Mouse (Mus musculus) CH12.LX (cell line): ENCODE data around the gene Rufy1. TPM values are rescaled to one million over a fixed set of nuclear protein-coding genes. Genes with fewer than 3 reads are reported as not detected.
A peak's percentile ranks its signal among the peaks of the same experiment; 100 is the strongest.

Source experiments
- DNase-seq: peaks from one replicate; pipeline ENCODE4 v3.0.0-alpha.2; 2013; ENCODE audit errors: extremely low read depth
- H3K27ac ChIP-seq: 2 replicates; pipeline ENCODE4 v1.5.1; 2012; ENCODE audit warnings: low read depth, mild to moderate bottlenecking, control low read depth, moderate library complexity; ENCODE audit not compliant: insufficient read depth
- H3K27me3 ChIP-seq: replicated peaks from 2 replicates; pipeline ENCODE3; 2012; ENCODE audit warnings: inconsistent platforms
- H3K36me3 ChIP-seq, 2 experiments: replicated peaks in 1 of 2; 2 replicates each; pipeline versions ENCODE3 to v1.6.1; 2012; ENCODE audit warnings: inconsistent platforms in 1 of 2, low read length in 1 of 2, mild to moderate bottlenecking in 1 of 2, mixed read lengths in 1 of 2, moderate library complexity in 1 of 2; ENCODE audit not compliant: control insufficient read depth in 1 of 2, insufficient read depth in 1 of 2
- H3K4me1 ChIP-seq, 2 experiments: 2 replicates each; pipeline ENCODE4 v1.6.1; 2012; ENCODE audit warnings: inconsistent platforms in 1 of 2, moderate library complexity in 1 of 2; ENCODE audit not compliant: insufficient read depth in 2 of 2, control insufficient read depth in 1 of 2
- H3K4me2 ChIP-seq: 2 replicates; pipeline ENCODE4 v1.6.1; 2012; ENCODE audit warnings: low read depth, mild to moderate bottlenecking, control low read depth; ENCODE audit not compliant: poor library complexity, insufficient read depth, severe bottlenecking
- H3K4me3 ChIP-seq, 3 experiments: fragments of 150-350 bp in 1 of 3; sonication (generic) in 1 of 3; replicated peaks in 1 of 3; 2 replicates each; pipeline versions ENCODE3 to v1.5.1; 2011 to 2012; ENCODE audit warnings: low read depth in 2 of 3, low read length in 2 of 3, mild to moderate bottlenecking in 2 of 3, moderate library complexity in 2 of 3, control low read depth in 1 of 3, improper control_type of control experiment in 1 of 3, inconsistent platforms in 1 of 3, mixed read lengths in 1 of 3; ENCODE audit not compliant: poor library complexity in 1 of 3
- H3K79me2 ChIP-seq: replicated peaks from 2 replicates; pipeline ENCODE4 v1.6.1; 2012; ENCODE audit warnings: mild to moderate bottlenecking, moderate library complexity; ENCODE audit not compliant: control insufficient read depth, poor library complexity, insufficient read depth, severe bottlenecking; ENCODE audit errors: extremely low read depth
- H3K9ac ChIP-seq: 2 replicates; pipeline ENCODE4 v1.6.1; 2012; ENCODE audit warnings: low read depth, mild to moderate bottlenecking, control low read depth, moderate library complexity; ENCODE audit not compliant: insufficient read depth
- H3K9me3 ChIP-seq: replicated peaks from 2 replicates; pipeline ENCODE3; 2012; ENCODE audit warnings: low read length, inconsistent platforms, mixed read lengths
- CHD1 ChIP-seq: IDR thresholded peaks from 2 replicates; pipeline ENCODE4 v1.6.1; 2012; ENCODE audit warnings: low read depth, low read length, improper control_type of control experiment, inconsistent platforms
- GABPA ChIP-seq: IDR thresholded peaks from 2 replicates; pipeline ENCODE4 v1.6.1; 2012; ENCODE audit warnings: low read depth, low read length, improper control_type of control experiment, inconsistent platforms; ENCODE audit not compliant: insufficient replicate concordance
- JUN ChIP-seq: IDR thresholded peaks from 2 replicates; pipeline ENCODE4 v1.6.1; 2011; ENCODE audit warnings: low read depth, mild to moderate bottlenecking, low read length, improper control_type of control experiment, moderate library complexity; ENCODE audit not compliant: insufficient read depth
- MYC ChIP-seq: IDR thresholded peaks from 2 replicates; pipeline ENCODE4 v1.6.1; 2011; ENCODE audit warnings: low read depth, mild to moderate bottlenecking, improper control_type of control experiment, low read length
- POLR2A ChIP-seq: IDR thresholded peaks from 2 replicates; pipeline ENCODE4 v1.6.1; 2011; ENCODE audit warnings: low read depth, mild to moderate bottlenecking, improper control_type of control experiment, low read length
- TBP ChIP-seq: conservative IDR thresholded peaks from 2 replicates; pipeline ENCODE4 v1.6.1; 2011; ENCODE audit warnings: low read depth, low read length, improper control_type of control experiment
- ZMIZ1 ChIP-seq: IDR thresholded peaks from 2 replicates; pipeline ENCODE4 v1.6.1; 2012; ENCODE audit warnings: low read depth, mild to moderate bottlenecking, inconsistent platforms, low read length, improper control_type of control experiment
- dilution Hi-C: fragments of 300-500 bp; cut with MboI; formaldehyde crosslinking; loops from 2 replicates; pipeline ENCODE4 v1.14.3; 2020; ENCODE audit warnings: low sequenced_read_pairs; ENCODE audit not compliant: extremely low pct_unique_long_range_greater_than_20kb, extremely low pct_ligation_motif_present
- in situ Hi-C: fragments of 300-500 bp; cut with MboI; formaldehyde crosslinking; loops from 3 replicates; pipeline ENCODE4 v1.14.3; 2019; ENCODE audit warnings: low sequenced_read_pairs, low pct_ligation_motif_present, low pct_unique_long_range_greater_than_20kb, mixed read lengths
- polyA plus RNA-seq: library from polyadenylated mRNA; unstranded; fragments of >175 nt; gene quantifications from 2 replicates; pipeline ENCODE4 v1.2.1, GENCODE M21; 2012; ENCODE audit warnings: low read depth; ENCODE audit not compliant: insufficient read length
- total RNA-seq, 2 experiments: library from RNA; depleted of rRNA; stranded (reverse); fragments of 300-350 nt in 1 of 2; fragments of >200 nt in 1 of 2; gene quantifications; 2 replicates each; pipeline ENCODE4 v1.2.3; 2012 to 2014

Gene Rufy1
- total and polyA plus RNA-seq, 3 experiments = 11.0 to 21.3 (median 18.0) TPM

- H3K9me3 ChIP-seq = no peaks in the 10 kb centered on the region
- H3K9ac ChIP-seq = peak overlapping the region; percentile 97
- dilution Hi-C loops (no loop called here), in situ Hi-C loops (no loop called here)
- peak overlapping the region; percentile 94 for H3K27ac ChIP-seq
- H3K4me2 ChIP-seq = peak overlapping the region; percentile 98; the same call in 1 of the 2 replicates
- H3K27me3 ChIP-seq = peaks cover 11% of the 10 kb centered on the region
- H3K36me3 ChIP-seq = peaks cover 19 to 40% of the 10 kb centered on the region in 2 experiments
- peak; percentile 82 for DNase-seq
- no peak for TF ChIP-seq GABPA
- no peak for TF ChIP-seq MYC
- H3K4me1 ChIP-seq = peaks cover 5 to 39% of the 10 kb centered on the region in 2 experiments
- peaks cover 38% of the 10 kb centered on the region for H3K79me2 ChIP-seq
- peak overlapping the region; percentile 62 to 96 (median 90) for H3K4me3 ChIP-seq
Observed at GRCm38 (mm10) chr11:50377892-50378684, 52.8 kb downstream of the Rufy1 start.

- DNase-seq = peak; percentile 100
- dilution Hi-C loops = no loop called here
- peaks cover 11 to 31% of the 10 kb centered on the region in 2 experiments for H3K36me3 ChIP-seq
- peak within 1 kb of the TSS; percentile 97 for H3K9ac ChIP-seq
- H3K4me2 ChIP-seq = peak within 1 kb of the TSS; percentile 94
- TF ChIP-seq GABPA (no peak), POLR2A (peak; percentile 100), JUN (no peak), TBP (peak; percentile 98), CHD1 (no peak), ZMIZ1 (no peak)
- TF ChIP-seq, all 38 proteins: peak for 2
- H3K79me2 ChIP-seq = peaks cover 29% of the 10 kb centered on the region
- H3K4me3 ChIP-seq = peak within 1 kb of the TSS; percentile 66 to 96 (median 91)
- in situ Hi-C loops = no loop called here
- H3K27me3 ChIP-seq = peaks cover 11% of the 10 kb centered on the region
- H3K27ac ChIP-seq = peak within 1 kb of the TSS; percentile 94
- peaks cover 3 to 30% of the 10 kb centered on the region in 2 experiments; a peak in 3 of 4 replicates for H3K4me1 ChIP-seq
- H3K9me3 ChIP-seq = no peaks in the 10 kb centered on the region
Observed at GRCm38 (mm10) chr11:50376911-50377891, 53.7 kb downstream of the Rufy1 start, which contains the start of gene Hnrnph1. Hnrnph1 (plus strand) TSS chr11:50376990.
